Mouse (Mus musculus): ENCODE data around the gene Supt6. TPM values are rescaled to one million over a fixed set of nuclear protein-coding genes. Genes with fewer than 3 reads are reported as not detected.
A peak's percentile ranks its signal among the peaks of the same experiment; 100 is the strongest.

Gene Supt6
- polyA plus RNA-seq, 1 experiment from 2014 or later, result 34.0 TPM

- peak; percentile 86 for DNase-seq (ENCODE audit: low spot score)
- Histone ChIP-seq H3K9ac (ENCODE audit: low read length) (no peak overlapping the region), H3K9me3 (ENCODE audit: control insufficient read depth, low read length) (no peaks in the 10 kb centered on the region), H3K27me3 (ENCODE audit: control insufficient read depth, insufficient read depth, low read length) (no peaks in the 10 kb centered on the region), H3K4me1 (replicated peaks; ENCODE audit: control insufficient read depth, insufficient read depth, low read length) (peaks cover 13% of the 10 kb centered on the region), H3K36me3 (ENCODE audit: control insufficient read depth, insufficient read depth, low read length) (peaks cover 26% of the 10 kb centered on the region), H3K4me2 (ENCODE audit: low read depth, low read length, severe bottlenecking) (no peak overlapping the region), H3K4me3 (ENCODE audit: low read depth, low read length) (no peak overlapping the region), H3K27ac (ENCODE audit: low read depth, low read length) (no peak overlapping the region)
- WGBS, result 23% methylated on average over 2 of the region's 2 CpGs
- 0 out of 2 replicates have a peak, but pooled peaks have one; percentile 17 for ATAC-seq (replicated peaks; ENCODE audit: low FRiP score)
These were observed 86.7 kb downstream of the Supt6 start for GRCm38 (mm10) chr11:78159096-78159495.

Small RNA genes within 50 kb of the gene (microRNA-seq; reads per million reads assigned to microRNA genes)
- not detected for gene Mir7653 (ENCODE audit: insufficient number of aligned reads)

Other genes with a start within 250 kb of the Supt6 start
- 18.8 and 22.1 TPM in 2 replicates for gene Dhrs13, start 213.7 kb downstream of the Supt6 start, polyA plus RNA-seq (2014; fragmentation: Nextera tagmentation; extraction: Ambion mirVana)
- 71.2 and 74.2 TPM in 2 replicates for gene Flot2, start 208.1 kb downstream of the Supt6 start, polyA plus RNA-seq (2014; fragmentation: Nextera tagmentation; extraction: Ambion mirVana)
- 39.4 and 41.8 TPM in 2 replicates for gene Eral1, start 165.6 kb downstream of the Supt6 start, polyA plus RNA-seq (2014; fragmentation: Nextera tagmentation; extraction: Ambion mirVana)
- gene Fam222b, start 151.3 kb downstream of the Supt6 start, polyA plus RNA-seq (2014; fragmentation: Nextera tagmentation; extraction: Ambion mirVana), result 31.3 and 34.4 TPM in 2 replicates
- 77.7 and 79.6 TPM in 2 replicates for gene Traf4, start 80.4 kb downstream of the Supt6 start, polyA plus RNA-seq (2014; fragmentation: Nextera tagmentation; extraction: Ambion mirVana)
- 7.6 and 9.6 TPM in 2 replicates for gene Nek8, start 69.3 kb downstream of the Supt6 start, polyA plus RNA-seq (2014; fragmentation: Nextera tagmentation; extraction: Ambion mirVana)
- 7.1 and 9.9 TPM in 2 replicates for gene Tlcd1, start 69.3 kb downstream of the Supt6 start, polyA plus RNA-seq (2014; fragmentation: Nextera tagmentation; extraction: Ambion mirVana)
- gene Rpl23a, start 62.4 kb downstream of the Supt6 start, polyA plus RNA-seq (2014; fragmentation: Nextera tagmentation; extraction: Ambion mirVana), result 1,094 and 1,161 TPM in 2 replicates
- 54.7 and 58.8 TPM in 2 replicates for gene Rab34, start 57.6 kb downstream of the Supt6 start, polyA plus RNA-seq (2014; fragmentation: Nextera tagmentation; extraction: Ambion mirVana)
- gene Proca1, start 52.6 kb downstream of the Supt6 start, polyA plus RNA-seq (2014; fragmentation: Nextera tagmentation; extraction: Ambion mirVana), result 1.4 and 1.6 TPM in 2 replicates
- 41.0 and 52.3 TPM in 2 replicates for gene Sdf2, start 241 bp downstream of the Supt6 start, polyA plus RNA-seq (2014; fragmentation: Nextera tagmentation; extraction: Ambion mirVana)
- gene 2610507B11Rik, start 15.8 kb upstream of the Supt6 start, polyA plus RNA-seq (2014; fragmentation: Nextera tagmentation; extraction: Ambion mirVana), result 75.1 and 84.6 TPM in 2 replicates
- gene BC030499, start 44.9 kb upstream of the Supt6 start, polyA plus RNA-seq (2014; fragmentation: Nextera tagmentation; extraction: Ambion mirVana), result 0.21 and 0.87 TPM in 2 replicates
- gene Spag5, start 55.5 kb upstream of the Supt6 start, polyA plus RNA-seq (2014; fragmentation: Nextera tagmentation; extraction: Ambion mirVana), result 75.5 and 76.1 TPM in 2 replicates
- 3.3 and 7.4 TPM in 2 replicates for gene Aldoc, start 77.0 kb upstream of the Supt6 start, polyA plus RNA-seq (2014; fragmentation: Nextera tagmentation; extraction: Ambion mirVana)
- gene Pigs, start 82.4 kb upstream of the Supt6 start, polyA plus RNA-seq (2014; fragmentation: Nextera tagmentation; extraction: Ambion mirVana), result 69.6 and 70.3 TPM in 2 replicates
- 73.2 and 77.4 TPM in 2 replicates for gene Unc119, start 97.5 kb upstream of the Supt6 start, polyA plus RNA-seq (2014; fragmentation: Nextera tagmentation; extraction: Ambion mirVana)
- not detected in 2 replicates for gene Foxn1, start 140.6 kb upstream of the Supt6 start, polyA plus RNA-seq (2014; fragmentation: Nextera tagmentation; extraction: Ambion mirVana)
- gene Slc13a2, start 176.2 kb upstream of the Supt6 start, polyA plus RNA-seq (2014; fragmentation: Nextera tagmentation; extraction: Ambion mirVana), result not detected in 2 replicates
- 18.4 TPM in 2 replicates for gene Slc46a1, start 219.7 kb upstream of the Supt6 start, polyA plus RNA-seq (2014; fragmentation: Nextera tagmentation; extraction: Ambion mirVana)

Measured in forebrain, embryonic 11.5 days (tissue).